Mouse (Mus musculus): ENCODE data around the gene Nsmce4a.
A peak's percentile ranks its signal among the peaks of the same experiment; 100 is the strongest.
"Not testable (repeated sequence)": the region's sequence is repeated elsewhere in the genome, so short reads cannot be mapped to it uniquely, and the experiment has no call there.

Gene Nsmce4a

GRCm38 (mm10) chr7:130572821-130573220 is at the start of gene Nsmce4a:
TSS of gene Nsmce4a (minus strand) at chr7:130573118.
- no peak for DNase-seq (ENCODE audit: low read depth, low spot score)

GRCm38 (mm10) chr7:130622359-130622758 is 49.4 kb upstream of the Nsmce4a start:
- DNase-seq (ENCODE audit: low read depth, low spot score): no peak

- no peak for DNase-seq (ENCODE audit: low read depth, low spot score)
Measured at GRCm38 (mm10) chr7:130621953-130622352, 49.0 kb upstream of the Nsmce4a start.

- DNase-seq (ENCODE audit: low read depth, low spot score): no peak
Measured at GRCm38 (mm10) chr7:130621068-130621467, 48.1 kb upstream of the Nsmce4a start.

GRCm38 (mm10) chr7:130617591-130617990 is 44.7 kb upstream of the Nsmce4a start:
- no peak for DNase-seq (ENCODE audit: low read depth, low spot score)

GRCm38 (mm10) chr7:130613973-130614372 is 41.1 kb upstream of the Nsmce4a start:
- DNase-seq (ENCODE audit: low read depth, low spot score): no peak

- peak; percentile 32 for DNase-seq (ENCODE audit: low read depth, low spot score)
Measured at GRCm38 (mm10) chr7:130606958-130607357, 34.0 kb upstream of the Nsmce4a start.

GRCm38 (mm10) chr7:130605111-130605510 is 32.2 kb upstream of the Nsmce4a start:
- DNase-seq (ENCODE audit: low read depth, low spot score): peak; percentile 16

GRCm38 (mm10) chr7:130604390-130604789 is 31.5 kb upstream of the Nsmce4a start:
- DNase-seq (ENCODE audit: low read depth, low spot score): no peak

GRCm38 (mm10) chr7:130603556-130603955 is 30.6 kb upstream of the Nsmce4a start:
- DNase-seq (ENCODE audit: low read depth, low spot score): no peak

GRCm38 (mm10) chr7:130602804-130603203 is 29.9 kb upstream of the Nsmce4a start:
- no peak for DNase-seq (ENCODE audit: low read depth, low spot score)

GRCm38 (mm10) chr7:130600546-130600945 is 27.6 kb upstream of the Nsmce4a start:
- no peak for DNase-seq (ENCODE audit: low read depth, low spot score)

- no peak for DNase-seq (ENCODE audit: low read depth, low spot score)
Measured at GRCm38 (mm10) chr7:130600074-130600473, 27.2 kb upstream of the Nsmce4a start.

GRCm38 (mm10) chr7:130597546-130597945 is 24.6 kb upstream of the Nsmce4a start:
- DNase-seq (ENCODE audit: low read depth, low spot score): no peak

- DNase-seq (ENCODE audit: low read depth, low spot score): not testable (repeated sequence)
Measured at GRCm38 (mm10) chr7:130596079-130596855, 23.3 kb upstream of the Nsmce4a start.

GRCm38 (mm10) chr7:130593375-130594239 is 20.7 kb upstream of the Nsmce4a start:
- not testable (repeated sequence) for DNase-seq (ENCODE audit: low read depth, low spot score)

- not testable (repeated sequence) for DNase-seq (ENCODE audit: low read depth, low spot score)
Measured at GRCm38 (mm10) chr7:130592975-130593374, 20.1 kb upstream of the Nsmce4a start.

- no peak for DNase-seq (ENCODE audit: low read depth, low spot score)
Measured at GRCm38 (mm10) chr7:130590845-130591437, 18.0 kb upstream of the Nsmce4a start.

- no peak for DNase-seq (ENCODE audit: low read depth, low spot score)
Measured at GRCm38 (mm10) chr7:130590081-130590828, 17.3 kb upstream of the Nsmce4a start.

GRCm38 (mm10) chr7:130586521-130587072 is 13.7 kb upstream of the Nsmce4a start:
- DNase-seq (ENCODE audit: low read depth, low spot score): no peak

- DNase-seq (ENCODE audit: low read depth, low spot score): no peak
Measured at GRCm38 (mm10) chr7:130578607-130579006, 5.7 kb upstream of the Nsmce4a start.

Data from forelimb bud, embryonic 11.5 days (tissue).